Mouse (Mus musculus): Measurements from ENCODE around the gene Gm42742.

DNA sequence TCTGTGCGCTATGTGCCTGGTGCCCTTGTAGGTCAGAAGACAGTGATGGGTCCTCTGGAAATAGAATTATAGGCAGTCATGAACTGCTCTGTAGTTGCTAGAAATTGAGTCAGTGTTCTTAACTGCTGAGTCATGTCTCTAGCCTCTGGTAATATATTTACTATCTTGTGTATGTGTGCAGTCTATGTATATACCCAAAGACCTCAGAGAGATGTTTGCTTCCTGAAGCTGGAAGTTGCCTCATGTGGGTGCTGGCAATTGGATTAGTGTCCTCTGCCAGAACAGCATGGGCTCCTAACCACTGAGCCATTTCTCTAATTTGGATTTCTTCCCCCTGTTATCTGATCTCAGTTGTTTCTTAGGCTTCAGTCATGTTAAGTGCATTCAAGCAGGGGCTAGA is 9.3 kb upstream of the Gm42742 start:
- TF ChIP-seq ELF1 (IDR thresholded peaks at IDR 0.05; ENCODE audit: low read depth, low read length) = no peak
- TF ChIP-seq POLR2A (IDR thresholded peaks at IDR 0.05; ENCODE audit: control insufficient read depth in 1 of 2, insufficient read depth in 1 of 2, low read depth in 1 of 2, low read length in 2 of 2, poor library complexity in 1 of 2) = no peak
- 0 out of 2 replicates have a peak, but pooled peaks have one; percentile 14 for TF ChIP-seq TCF12 (IDR thresholded peaks at IDR 0.05; ENCODE audit: low read depth, low read length)
- no peak for TF ChIP-seq GABPA (IDR thresholded peaks at IDR 0.05; ENCODE audit: low read depth, low read length)
- no peak for TF ChIP-seq CTCF (IDR thresholded peaks at IDR 0.05 in 2 of 3, conservative IDR thresholded peaks at IDR 0.05 in 1 of 3; ENCODE audit: control insufficient read depth in 1 of 3, insufficient read depth in 1 of 3, low read depth in 2 of 3, low read length in 3 of 3, poor library complexity in 1 of 3, severe bottlenecking in 1 of 3)
- no peak for TF ChIP-seq MAZ (IDR thresholded peaks at IDR 0.05; ENCODE audit: low read depth, low read length)
- no peak for TF ChIP-seq ZC3H11A (IDR thresholded peaks at IDR 0.05; ENCODE audit: low read depth, low read length)
- peak; percentile 81 for TF ChIP-seq GATA1 (IDR thresholded peaks at IDR 0.05; ENCODE audit: low read depth, low read length)
- TF ChIP-seq TAL1 (IDR thresholded peaks at IDR 0.05; ENCODE audit: low read length) = no peak
- TF ChIP-seq TBP (IDR thresholded peaks at IDR 0.05; ENCODE audit: low read depth, low read length) = no peak
- peak; percentile 80 for TF ChIP-seq ETS1 (IDR thresholded peaks at IDR 0.05; ENCODE audit: low read depth, low read length)
- TF ChIP-seq MAX (IDR thresholded peaks at IDR 0.05; ENCODE audit: low read length) = no peak
- no peak for TF ChIP-seq USF1 (IDR thresholded peaks at IDR 0.05; ENCODE audit: low read depth, low read length)
- TF ChIP-seq CHD2 (IDR thresholded peaks at IDR 0.05; ENCODE audit: low read length) = no peak

All from MEL (cell line).